Mouse (Mus musculus): ENCODE measurements at regions not wholly inside any gene's neighbourhood (a gene's known extent, or its start where the extent isn't known, plus 50 kb on each side); places are given as distances from the start of the nearest gene placed in this dataset.

DNA sequence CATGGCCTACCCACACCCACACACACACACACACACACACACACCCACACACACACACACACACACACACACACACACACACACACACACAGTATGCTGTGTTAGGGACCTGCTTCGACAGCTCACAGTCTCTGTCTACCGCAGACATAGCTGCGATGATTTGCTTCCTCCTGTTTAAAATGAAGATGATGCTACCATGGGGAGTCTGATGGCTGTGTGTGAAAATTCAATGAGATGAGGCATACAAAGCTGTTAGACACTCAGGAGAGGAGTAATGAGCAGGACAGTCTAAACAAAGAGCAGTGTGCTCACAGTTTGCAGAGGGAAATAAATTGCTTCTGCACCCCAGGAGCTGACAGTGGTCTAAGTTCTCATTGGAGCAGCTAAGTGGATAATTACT is 306.4 kb downstream of the Mycn start:
- no peak for DNase-seq (ENCODE audit: low spot score in 2 of 2)

DNA sequence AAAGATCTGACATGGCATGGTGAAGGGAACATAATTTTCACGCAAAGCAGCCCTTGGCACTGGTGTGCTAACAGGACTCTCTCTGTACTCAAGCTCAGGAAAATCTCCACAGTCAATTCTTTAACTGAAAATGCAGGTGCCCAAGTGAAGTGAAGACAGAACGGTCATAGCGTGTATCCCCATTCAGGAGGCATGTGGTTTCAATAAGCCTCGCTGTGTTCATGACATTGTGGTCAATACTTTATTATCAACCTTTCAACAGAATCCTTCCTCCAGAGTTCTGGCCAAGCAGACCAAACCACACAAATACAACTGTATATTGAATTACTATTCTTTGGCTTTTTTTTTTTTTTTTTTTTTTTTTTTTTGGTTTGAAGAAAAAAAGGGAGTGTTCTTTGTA is 314.1 kb downstream of the Mycn start:
- DNase-seq (ENCODE audit: low spot score in 2 of 2) = no peak

DNA sequence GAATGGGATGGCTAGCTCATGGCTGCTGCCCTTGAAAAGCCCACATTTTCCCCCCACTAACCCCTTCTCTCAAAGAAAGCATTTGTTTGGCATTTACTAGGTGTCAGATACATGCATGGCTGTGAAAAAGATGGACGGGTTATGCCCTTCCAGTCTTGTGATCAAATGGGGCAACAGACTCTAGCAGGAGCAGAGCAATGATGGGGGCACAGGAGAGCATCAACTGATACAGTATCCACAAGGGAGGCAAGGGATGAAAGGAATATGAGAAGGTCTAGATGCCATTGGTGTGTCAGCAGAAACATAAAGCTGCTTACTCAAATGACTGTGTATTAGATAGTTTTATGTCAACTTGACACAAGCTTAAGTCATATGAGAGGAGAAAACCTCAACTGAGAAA is 315.9 kb downstream of the Mycn start:
- no peak for DNase-seq (ENCODE audit: low spot score in 2 of 2)

DNA sequence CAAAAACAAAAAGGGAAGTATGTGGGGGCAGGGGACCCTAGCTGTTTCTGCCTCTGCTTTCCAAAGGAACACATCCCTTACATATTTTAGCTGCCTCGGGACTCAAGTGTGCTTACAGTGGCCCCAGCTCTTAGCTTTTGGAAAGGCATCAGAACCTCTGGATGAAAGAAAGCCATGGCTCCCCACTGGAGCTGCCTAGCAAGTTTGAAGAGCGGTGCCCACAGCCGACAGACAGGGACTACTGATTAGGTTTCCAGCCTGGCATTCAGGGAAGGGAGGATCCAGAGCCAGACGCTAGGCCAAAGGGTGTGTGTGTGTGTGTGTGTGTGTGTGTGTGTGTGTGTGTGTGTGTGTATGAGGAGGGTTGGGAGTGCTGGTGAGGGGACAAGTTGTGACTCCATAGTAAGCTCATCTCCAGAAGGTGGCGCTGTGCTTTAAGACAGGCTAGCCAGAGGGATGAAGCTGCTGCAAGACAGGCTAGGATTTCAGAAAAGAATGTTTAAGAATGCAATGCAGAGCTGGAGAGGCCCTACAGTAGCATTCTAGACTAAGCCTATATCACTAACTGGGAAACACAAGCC is 318.9 kb downstream of the Mycn start:
- peak; percentile 20 to 51 for DNase-seq (ENCODE audit: low spot score in 2 of 2)

DNA sequence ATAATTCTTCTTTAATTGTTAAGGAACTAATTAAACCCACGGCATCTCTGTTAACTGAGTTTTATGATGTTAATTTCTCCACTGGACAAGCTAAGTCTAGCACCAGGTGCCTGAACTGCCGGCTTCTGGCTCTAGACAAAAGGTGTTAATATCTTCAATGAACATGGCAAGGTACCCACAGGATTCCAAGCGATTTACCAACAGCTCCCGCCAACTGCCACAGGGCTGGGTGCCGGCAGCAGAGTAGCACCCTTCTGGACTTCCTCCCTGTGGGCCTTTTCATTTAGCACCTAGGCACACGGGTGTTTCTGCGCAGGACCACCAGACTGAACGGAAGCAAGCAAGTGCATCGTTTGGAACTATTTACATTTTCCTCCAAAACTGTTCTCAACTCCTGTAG is 320.2 kb downstream of the Mycn start:
- DNase-seq (ENCODE audit: low spot score in 2 of 2) = no peak

DNA sequence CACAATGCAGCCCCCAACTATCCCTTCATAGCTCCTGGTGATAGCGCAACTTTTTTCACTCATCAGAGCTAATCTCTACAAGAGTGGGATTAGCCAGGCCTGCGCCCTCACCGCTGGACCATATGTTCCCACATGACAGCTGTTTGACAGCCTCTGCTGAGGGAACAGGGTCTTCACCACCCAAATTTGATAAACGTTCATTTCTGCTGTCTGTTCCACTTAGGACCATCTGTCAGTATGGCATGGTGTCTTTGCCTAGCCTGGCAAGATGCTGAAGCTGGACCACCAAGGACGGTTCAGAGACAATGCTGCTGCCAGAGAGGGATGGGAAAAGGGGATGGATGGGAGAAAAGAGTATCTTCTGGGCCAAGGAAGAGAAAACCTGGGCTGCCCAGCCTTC is 321.4 kb downstream of the Mycn start:
- DNase-seq (ENCODE audit: low spot score in 2 of 2) = no peak

DNA sequence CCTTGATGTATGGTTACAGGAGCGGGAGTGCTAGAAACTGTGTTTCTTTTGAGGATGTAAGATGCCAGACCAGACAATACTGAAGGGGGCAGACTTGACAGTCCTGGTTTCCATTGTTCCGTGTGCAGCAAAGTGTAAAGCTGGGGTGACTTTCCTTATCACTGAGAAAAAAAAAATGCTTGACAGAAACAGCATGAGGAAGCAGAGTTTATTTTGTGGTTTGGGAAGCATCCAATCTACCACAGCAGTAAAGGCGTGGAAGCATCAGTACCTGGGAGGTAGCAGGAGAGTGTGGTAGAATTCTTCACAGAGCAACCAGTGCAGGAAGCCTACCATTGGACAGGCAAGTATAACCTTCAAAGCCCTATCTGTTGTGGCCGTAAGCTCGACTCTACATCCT is 322.3 kb downstream of the Mycn start:
- DNase-seq (ENCODE audit: low spot score in 2 of 2) = no peak

DNA sequence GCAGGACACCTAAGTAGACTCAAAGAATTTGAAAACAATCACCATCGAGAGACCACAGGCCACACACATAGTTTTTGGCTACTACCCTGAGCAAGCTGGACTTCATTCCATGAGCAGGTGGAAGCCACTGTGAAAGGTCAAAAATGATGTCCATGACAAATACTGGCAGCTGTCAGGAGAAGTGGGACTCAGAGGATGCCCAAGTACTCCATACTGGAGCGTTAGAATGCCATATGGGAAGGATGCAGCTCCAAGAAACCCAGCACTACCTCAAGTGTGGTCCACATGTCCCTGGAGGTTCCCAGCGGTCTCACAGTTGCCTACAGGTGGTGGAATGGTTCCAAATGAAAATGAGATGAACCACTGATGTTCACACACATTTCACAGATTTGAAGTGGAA is 329.2 kb downstream of the Mycn start:
- no peak for DNase-seq (ENCODE audit: low spot score in 2 of 2)

DNA sequence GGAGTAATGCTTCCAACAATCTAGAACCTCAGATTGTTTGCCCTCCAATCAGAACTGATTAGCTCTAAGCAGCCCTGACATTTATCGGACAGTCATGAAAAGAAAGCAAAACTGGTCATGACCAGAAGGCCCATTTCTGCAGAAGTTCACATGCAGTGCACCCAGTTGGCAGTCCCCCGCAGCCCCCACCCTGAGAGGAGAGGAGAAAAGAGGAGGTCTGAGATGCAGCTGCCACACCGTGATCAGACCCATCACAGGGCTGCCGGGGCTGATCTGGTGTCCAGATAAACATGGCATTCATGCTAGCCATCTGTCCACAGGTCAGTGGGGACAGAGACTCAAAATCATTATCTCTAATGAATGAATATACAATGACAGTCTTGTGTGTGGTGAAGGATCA is 330.9 kb downstream of the Mycn start:
- no peak for DNase-seq (ENCODE audit: low spot score in 2 of 2)

DNA sequence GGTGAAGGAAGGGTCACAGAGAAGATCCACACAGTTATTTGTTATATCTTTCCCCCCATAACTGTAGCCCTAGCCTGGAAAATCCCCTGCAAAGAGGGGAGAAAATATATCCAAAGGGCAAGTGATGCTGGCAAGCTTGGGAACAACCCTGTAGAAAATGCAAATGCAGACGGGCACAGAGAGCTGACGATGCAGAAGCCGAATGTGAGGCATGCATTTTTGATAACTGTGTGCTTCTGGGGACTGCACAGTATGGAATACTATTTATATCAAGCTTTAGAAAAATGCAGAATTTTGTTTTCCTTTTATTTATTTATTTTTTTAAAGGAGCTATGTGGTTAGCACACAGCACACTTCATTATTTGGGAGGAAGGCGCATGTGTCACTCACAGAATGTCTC is 333.7 kb downstream of the Mycn start:
- DNase-seq (ENCODE audit: low spot score in 2 of 2) = no peak

DNA sequence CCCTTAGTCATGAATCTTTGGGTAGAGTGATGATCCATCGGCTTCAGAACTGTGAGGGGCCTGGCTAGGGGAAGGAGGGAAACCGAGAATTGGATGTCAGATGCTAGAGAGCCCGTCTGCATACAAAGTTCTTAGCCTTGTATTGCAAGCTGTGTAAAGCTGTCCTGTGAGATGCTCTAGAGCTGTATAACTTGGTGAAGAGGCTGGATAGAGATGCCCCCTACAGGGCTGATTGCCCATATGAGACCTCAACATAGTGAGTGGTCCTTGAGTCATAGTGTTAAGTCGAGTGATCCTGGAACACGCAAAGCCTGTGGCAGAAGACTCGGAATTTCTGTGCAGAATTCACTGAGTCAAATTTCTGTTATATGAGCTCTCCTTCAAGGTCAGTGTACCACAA is 334.8 kb downstream of the Mycn start:
- DNase-seq (ENCODE audit: low spot score in 2 of 2) = no peak

DNA sequence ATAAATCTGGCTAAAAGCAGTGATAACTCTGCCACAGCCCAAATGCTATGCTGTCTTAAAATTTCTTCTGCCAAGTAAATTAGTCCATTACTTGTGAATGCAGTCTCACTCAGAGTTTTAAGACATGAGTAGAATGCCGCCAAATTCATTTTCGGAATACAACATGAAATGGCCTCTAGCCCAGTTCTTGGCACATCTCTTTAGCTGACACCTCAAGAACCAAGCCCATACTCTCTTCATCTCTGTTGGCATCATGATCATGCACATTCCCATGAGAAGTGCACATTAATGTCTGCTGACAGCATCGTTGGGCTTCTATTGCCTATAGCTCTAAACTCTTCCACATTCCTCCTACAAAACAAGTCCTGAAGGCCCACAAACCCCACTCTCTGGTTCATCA is 336.2 kb downstream of the Mycn start:
- DNase-seq (ENCODE audit: low spot score in 2 of 2) = no peak

DNA sequence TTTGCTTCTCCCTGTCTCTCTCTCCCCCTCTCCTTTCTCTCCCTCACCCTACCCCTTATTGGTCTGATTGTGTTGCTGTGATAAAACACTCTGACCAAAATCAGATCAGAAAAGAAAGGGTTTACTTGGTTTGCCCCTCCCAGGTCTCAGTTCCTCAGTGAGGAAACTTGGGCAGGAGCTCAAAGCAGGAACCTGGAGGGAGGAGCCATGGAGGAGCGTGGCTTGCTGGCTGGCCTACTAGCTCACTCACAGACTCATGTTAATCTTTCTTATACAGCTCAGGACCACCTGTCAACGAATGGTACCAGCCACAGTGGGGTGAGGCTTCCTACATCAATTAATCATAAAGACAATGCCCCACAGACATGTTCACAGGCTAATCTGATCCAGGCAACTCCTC is 339.4 kb downstream of the Fam49a start:
- no peak for DNase-seq (ENCODE audit: low spot score in 2 of 2)

DNA sequence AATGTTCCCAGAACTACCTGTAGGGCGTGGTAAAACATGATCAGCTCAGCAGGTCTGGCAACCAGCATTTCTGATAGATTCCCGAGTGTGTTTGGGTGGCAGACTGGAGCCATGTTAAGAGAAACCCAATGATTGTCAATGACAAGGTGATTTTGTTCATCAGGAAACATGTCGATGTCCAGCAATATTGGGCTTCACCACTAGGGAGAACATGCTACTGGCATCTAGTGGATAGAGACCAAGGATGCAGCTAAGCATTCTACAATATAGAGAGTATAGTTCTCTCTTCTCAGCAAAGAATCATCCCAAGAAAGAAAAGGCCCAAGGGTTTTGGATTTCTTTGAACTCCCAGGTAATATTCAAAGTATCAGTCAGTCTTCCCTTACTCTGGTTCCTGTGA is 333.5 kb downstream of the Fam49a start:
- no peak for DNase-seq (ENCODE audit: low spot score in 2 of 2)

DNA sequence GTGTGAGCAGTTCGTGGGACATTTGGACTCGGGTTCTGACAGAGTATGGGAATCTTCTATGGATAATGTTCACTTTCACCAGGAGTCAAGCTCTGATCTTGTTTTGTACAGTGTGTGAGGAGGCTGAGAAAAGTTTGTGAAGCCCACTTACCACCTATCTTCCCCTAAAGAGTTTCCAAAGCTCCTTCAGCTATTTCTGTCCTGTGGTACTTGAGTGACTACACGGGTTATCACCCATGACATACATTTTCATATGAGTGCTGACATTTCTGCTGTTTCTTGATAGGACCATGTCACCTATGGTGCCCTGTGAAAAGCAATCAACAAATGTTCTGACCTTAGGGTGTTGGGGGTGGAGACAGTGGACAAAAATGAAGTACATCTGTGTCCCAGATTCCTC is 332.6 kb downstream of the Fam49a start:
- no peak for DNase-seq (ENCODE audit: low spot score in 2 of 2)

DNA sequence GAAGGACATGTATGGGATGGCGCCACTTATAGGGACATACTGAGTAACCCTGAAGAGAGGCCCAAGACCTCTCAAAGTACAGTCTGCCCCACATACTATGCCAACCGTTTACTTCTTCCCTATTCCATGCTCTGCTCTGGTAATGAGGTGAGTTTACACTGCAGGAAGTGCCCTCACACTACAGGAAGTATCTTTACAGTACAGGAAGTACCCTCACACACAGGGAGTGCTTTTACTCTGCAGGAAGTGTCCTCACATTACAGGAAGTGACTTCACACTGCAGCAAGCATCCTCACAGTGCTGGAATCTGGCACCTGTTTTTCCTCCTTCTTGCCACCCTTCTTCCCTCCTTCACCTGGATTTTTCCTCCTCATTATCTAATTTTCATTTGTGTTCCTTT is 331.4 kb downstream of the Fam49a start:
- no peak for DNase-seq (ENCODE audit: low spot score in 2 of 2)

DNA sequence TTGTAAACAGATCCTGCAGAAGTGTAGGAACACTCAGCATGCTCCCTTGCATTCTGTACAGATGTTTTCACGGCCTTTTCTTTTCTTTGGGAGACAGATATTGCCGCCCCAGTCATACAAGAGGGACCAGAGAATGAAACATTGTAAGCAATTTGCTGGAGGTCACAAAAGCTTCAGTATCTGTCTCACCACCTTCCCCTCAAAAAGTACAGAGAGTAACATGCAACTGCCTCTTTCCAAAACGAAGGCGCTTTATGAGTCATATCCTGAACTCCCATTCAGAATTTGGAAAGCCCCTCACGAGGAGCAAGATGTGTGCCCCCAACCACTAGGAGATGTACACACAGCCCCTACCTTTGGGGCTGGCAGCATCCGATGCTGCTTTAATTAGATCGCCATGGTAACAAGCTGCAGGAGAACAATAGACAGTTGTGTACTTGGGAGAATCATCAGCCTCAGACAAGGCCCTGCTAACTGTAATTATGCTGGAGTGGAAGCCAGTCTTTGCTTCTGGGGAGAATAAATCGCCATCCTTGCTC is 328.9 kb downstream of the Fam49a start:
- no peak for DNase-seq (ENCODE audit: low spot score in 2 of 2)

DNA sequence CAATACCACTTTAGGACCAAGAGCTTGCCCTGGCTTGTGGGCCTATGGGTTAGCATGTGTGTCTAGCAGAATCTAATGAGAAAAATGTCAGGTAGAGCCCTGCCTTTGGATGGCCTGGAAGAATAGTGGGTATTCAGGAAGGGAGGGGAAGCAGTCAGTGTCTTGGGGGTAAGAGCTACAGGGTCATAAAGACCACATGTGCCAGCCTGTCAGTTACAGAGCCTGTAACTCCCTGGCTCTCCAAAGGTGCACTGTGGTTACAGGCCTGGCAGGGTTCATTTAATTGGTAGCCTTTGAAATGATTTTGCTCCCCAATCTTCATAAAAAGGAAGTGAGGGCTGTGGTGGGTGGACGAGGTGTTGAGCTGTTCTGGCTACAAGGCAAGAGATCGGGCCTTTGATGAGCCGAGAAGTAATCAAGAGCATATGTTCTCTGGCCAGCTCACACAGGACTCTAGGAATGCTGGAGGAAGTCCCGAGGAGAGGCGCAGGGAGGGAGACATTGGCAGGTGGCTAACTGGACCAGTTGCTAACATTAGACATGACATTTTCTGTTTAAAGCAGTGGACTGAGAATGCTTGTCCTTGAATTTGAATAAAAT is 326.9 kb downstream of the Fam49a start:
- peak in 1 of 2 experiments; percentile 3 for DNase-seq (ENCODE audit: low spot score in 2 of 2)

DNA sequence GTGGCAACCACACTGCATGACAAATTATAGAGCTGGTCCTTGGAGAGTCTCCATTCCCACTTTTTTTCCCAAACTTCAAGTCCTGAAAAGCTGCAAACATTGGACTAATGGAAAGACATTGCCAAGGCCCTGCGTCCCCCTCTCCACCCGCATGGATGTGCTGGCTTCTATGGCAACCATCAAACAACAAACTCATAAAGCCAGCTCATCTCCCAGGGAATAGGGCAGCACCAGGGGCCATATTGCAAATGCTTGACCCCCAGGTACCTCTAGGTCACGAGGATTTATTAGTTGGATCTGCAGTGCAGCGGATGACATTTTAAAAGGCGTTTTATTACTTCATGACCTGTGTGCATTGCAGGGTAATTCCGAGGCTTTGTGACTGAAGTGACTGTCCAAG is 324.5 kb downstream of the Fam49a start:
- no peak for DNase-seq (ENCODE audit: low spot score in 2 of 2)

DNA sequence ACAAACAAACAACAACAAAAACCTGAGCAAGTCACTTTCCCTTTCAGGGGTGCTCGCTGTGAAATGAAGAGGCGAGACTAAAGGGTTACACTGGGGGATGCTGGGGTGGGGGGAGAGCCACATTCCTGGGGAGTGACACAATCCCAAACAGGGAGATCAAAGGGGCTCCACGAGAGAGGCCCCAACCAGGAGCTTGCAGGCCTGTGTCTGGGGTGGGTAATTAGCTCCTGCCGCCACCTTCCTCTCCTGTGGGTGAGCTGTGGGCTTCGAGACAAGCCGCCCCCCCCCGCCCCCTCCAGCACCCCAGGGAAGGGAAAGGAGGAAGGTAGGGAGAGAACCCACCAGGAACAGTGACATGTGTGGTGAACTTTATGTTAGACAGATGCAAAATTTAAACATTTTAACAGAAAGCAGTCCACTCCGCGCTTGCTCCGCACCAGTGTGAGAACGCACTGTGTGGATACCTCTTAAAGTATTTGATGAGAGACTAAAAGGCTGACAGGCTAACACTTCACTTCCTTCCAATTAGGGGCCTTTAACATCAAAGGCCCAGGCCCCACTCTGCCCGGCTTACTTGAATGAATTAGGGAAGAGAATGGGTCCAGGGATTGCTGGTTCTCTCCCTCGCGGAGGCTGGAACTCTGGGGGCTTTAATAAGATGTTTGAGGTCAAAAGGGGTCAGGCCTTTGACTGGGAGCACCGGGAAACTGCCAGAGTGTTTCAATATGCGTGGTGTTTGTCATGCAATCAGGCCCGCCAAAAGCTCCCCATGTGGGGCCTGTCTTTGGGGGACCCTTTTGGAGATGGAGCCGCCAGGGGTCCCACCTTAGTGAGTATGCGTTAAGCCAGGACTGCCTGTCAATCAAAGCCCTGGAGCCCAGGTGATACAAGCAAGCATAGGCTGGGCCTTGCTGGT is 319.6 kb downstream of the Fam49a start:
- DNase-seq (ENCODE audit: low spot score in 2 of 2) = no peak

DNA sequence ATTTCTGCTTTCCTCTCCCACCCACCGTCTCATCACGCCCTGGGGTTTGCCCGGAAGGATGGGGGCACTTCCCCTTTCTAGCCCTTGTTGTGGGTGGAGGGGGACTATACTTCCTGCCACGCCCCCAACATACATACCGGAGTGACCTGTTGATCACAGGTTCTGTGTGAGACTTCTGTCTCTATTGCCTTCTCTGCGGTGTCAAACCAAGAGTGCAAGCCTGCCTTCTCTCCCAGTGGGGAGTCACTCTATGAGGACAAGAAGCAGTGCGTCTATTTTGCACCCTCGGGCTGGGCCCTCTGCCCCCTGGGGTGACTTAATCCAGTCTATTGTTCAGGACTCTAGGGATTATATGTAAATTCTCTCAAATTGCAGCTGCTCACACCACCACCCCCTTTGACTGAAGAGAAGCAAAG is 318.8 kb downstream of the Fam49a start:
- peak in 1 of 2 experiments; percentile 19 for DNase-seq (ENCODE audit: low spot score in 2 of 2)

DNA sequence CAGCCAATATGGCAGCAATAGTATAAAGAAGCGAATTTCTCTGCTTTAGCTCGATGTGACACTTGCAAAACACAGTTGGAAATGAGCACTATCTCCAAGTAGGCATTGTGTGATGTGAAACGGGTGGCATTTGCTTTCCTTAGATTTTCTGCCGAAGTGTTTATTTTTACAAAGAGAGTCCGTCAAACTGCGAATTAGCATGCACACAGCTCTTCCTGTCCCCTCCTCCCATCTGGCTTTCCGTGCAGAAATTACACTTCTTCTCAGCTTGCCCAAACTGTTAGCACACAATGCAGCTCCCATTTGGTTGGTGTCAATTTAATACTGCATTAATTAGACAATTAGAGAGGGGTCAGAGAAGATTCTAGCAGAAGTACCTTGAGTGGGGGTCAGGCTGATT is 316.3 kb downstream of the Fam49a start:
- no peak for DNase-seq (ENCODE audit: low spot score in 2 of 2)
